Mouse (Mus musculus): Measurements from ENCODE around the gene Rnf123.
A peak's percentile ranks its signal among the peaks of the same experiment; 100 is the strongest.
"Not testable (repeated sequence)": the region's sequence is repeated elsewhere in the genome, so short reads cannot be mapped to it uniquely, and the experiment has no call there.

Gene Rnf123

GRCm38 (mm10) chr9:108035331-108036156, 47.6 kb downstream of the Rnf123 start:
- no peak for DNase-seq (ENCODE audit: low spot score)

DNA sequence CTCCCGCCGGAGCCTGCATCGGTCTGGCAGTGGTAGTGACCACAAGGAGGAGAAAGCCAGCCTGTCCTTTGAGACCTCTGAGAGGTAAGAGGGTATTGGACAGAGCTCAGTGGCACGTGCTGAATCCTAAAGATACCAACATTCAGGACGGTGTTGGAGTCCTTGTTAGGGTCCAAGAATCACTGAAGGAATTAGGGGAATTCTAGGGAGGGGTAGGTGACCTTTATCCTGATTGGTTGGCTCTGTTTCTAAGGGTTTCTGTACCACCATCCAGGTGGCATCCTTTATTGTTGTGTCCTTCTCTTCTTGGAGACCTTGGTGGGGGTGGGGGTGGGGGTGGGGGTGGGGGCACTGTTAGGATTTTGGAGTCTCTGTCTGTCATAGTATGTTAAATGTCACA, 51.0 kb downstream of the Rnf123 start:
- DNase-seq (ENCODE audit: low spot score), result no peak

DNA sequence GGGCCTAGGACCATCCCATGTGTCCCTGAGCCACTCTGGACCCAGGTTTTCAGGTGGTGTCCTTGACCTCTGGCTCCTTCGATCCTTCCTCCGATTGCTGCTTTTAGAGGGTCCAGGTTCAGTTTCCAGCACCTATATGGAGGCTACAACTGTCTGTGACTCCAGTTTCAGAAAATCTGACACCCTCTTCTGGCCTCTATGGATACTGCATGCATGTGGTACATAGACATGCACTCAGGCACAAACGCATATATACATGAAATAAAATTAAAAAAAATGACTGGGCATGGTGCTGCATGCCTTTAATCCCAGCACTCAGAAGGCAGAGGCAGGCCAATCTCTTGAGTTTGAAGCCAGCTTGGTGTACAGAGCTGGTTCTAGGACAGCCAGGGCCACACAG, 55.3 kb downstream of the Rnf123 start:
- DNase-seq (ENCODE audit: low spot score), result no peak

DNA sequence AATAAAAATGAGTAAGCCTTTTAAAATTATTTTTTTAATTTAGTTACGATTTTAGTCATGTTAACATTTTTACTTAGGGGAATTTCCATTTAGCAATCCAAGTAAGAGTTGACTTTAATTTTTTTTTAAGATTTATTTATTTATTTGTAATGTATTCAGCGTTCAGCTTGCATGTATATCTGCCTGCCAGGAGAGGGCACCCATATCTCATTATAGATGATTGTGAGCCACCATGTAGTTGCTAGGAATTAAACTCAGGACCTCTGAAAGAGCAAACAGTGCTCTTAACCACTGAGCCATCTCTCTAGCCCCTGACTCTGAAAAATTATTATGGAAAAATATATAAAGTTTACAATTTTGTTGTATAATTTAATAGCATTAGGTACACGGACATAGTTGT, 56.6 kb downstream of the Rnf123 start:
- no peak for DNase-seq (ENCODE audit: low spot score)

DNA sequence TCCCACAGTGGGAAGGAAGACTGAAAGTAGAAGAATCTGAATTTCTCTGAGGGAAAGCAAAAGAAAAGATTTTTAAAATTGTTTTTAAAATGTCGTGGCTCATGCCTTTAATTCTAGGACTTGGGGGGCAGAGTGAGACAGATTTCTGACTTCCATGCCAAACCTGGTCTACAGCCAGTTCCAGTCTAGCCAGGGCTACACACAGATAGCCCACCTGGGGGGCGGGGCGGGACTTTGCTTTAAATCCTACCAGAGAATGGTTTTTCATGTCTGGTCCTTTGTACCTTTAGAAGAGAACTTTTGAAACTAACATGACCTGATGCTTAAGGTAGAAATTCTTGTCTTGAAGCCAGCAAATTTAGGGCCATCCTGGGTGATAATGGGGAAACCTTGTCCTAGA, 59.9 kb downstream of the Rnf123 start:
- no peak for DNase-seq (ENCODE audit: low spot score)

- DNase-seq (ENCODE audit: low spot score), result no peak
Measured at GRCm38 (mm10) chr9:108020741-108021140, 62.4 kb downstream of the Rnf123 start.

DNA sequence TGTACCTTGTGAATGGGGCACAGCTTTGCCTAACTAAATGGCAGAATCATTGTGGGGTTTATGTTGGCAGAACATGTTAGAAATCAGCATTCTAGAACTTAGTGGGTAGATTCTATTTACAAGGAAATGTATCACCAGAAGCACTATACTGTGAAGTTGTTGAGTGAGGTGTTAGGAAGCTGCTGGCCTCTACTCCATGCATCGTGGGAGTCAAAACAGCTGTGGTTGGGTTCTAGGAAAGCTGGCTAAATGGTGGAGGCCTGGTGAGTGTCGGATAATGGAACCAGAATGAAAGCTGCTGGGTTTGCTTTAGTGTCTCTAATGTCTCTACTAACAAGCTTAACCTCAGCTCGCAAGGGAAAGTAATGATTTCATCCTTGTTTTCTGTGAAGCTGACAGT, 66.0 kb downstream of the Rnf123 start:
- no peak for DNase-seq (ENCODE audit: low spot score)

GRCm38 (mm10) chr9:108013577-108013976, 69.6 kb downstream of the Rnf123 start:
- DNase-seq (ENCODE audit: low spot score), result not testable (repeated sequence)

GRCm38 (mm10) chr9:108010385-108010784, 72.8 kb downstream of the Rnf123 start:
- no peak for DNase-seq (ENCODE audit: low spot score)

- DNase-seq (ENCODE audit: low spot score), result no peak
Measured at GRCm38 (mm10) chr9:108008041-108008440, 75.1 kb downstream of the Rnf123 start.

- DNase-seq (ENCODE audit: low spot score), result peak; percentile 36
Measured at GRCm38 (mm10) chr9:108003531-108003890, 79.6 kb downstream of the Rnf123 start.

DNA sequence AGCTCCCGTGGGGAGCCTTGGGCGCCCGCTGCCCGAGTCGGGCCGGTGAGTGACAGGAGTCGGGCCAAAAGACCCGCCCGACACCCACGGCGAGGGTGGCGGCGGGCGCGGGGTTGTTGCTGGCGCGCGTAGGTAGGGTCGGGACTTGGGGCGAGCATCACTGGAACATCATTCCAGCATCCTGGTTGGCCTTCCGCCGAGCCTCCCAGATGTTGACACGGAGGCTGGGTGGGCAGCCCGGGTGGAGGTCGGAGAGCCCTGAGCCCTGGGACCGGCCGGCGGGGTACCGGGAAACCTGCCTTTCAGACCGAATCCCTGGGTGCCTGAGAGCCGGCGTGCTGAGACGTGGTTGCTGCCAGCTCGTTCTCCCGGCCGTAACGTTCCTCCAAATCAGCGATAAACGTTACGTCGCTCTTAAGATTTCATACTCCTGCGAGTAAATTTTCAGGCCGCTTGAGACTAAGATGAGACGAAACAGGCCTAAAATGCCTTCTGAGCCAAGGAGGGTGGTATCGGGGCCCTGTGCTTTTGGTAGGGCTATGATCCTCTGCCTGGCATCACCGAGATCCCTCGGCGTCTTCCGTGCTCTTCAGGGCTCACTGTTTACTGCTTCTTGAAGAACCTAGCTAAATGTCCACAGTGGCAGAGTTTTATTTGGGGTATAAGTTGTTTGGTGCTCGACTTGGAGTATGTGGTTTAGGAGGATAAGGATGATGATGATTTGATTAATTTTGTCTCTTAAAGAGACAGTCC, 80.2 kb downstream of the Rnf123 start:
- DNase-seq (ENCODE audit: low spot score), result peak; percentile 44

- peak; percentile 100 for DNase-seq (ENCODE audit: low spot score)
Measured at GRCm38 (mm10) chr9:108001922-108002770, 81.0 kb downstream of the Rnf123 start, which contains the start of gene Ip6k1. Gene Ip6k1 (plus strand): TSS chr9:108002501.

All from MN1 (cell line).